Mouse (Mus musculus) MEL (cell line): ENCODE data around the gene Ntf5. TPM values are rescaled to one million over a fixed set of nuclear protein-coding genes. Genes with fewer than 3 reads are reported as not detected.
A peak's percentile ranks its signal among the peaks of the same experiment; 100 is the strongest.

Source experiments
- DNase-seq: peaks from one replicate; pipeline ENCODE4 v3.0.0; 2011; ENCODE audit warnings: low read depth, low spot score
- H3K27ac ChIP-seq: 2 replicates; pipeline ENCODE4 v1.5.1; 2012; ENCODE audit warnings: low read depth, mild to moderate bottlenecking, control low read depth, low read length, moderate library complexity; ENCODE audit not compliant: control insufficient read depth
- H3K27me3 ChIP-seq, 2 experiments: fragments of 150-350 bp in 1 of 2; sonication (generic) in 1 of 2; 2 replicates each; pipeline ENCODE4 v1.6.1; 2012; ENCODE audit warnings: low read length in 2 of 2, mild to moderate bottlenecking in 2 of 2, improper control_type of control experiment in 1 of 2, moderate library complexity in 1 of 2; ENCODE audit not compliant: insufficient read depth in 2 of 2, control insufficient read depth in 1 of 2
- H3K36me3 ChIP-seq, 2 experiments: 2 replicates each; pipeline ENCODE4 v1.6.1; 2012 to 2014; ENCODE audit warnings: low read length in 2 of 2, improper control_type of control experiment in 1 of 2, inconsistent platforms in 1 of 2, mild to moderate bottlenecking in 1 of 2; ENCODE audit not compliant: insufficient read depth in 2 of 2, control insufficient read depth in 1 of 2
- H3K4me1 ChIP-seq, 2 experiments: fragments of 150-350 bp in 1 of 2; sonication (generic) in 1 of 2; 2 replicates each; pipeline ENCODE4 v1.6.1; 2012; ENCODE audit warnings: low read length in 2 of 2, improper control_type of control experiment in 1 of 2, mild to moderate bottlenecking in 1 of 2; ENCODE audit not compliant: insufficient read depth in 2 of 2, control insufficient read depth in 1 of 2
- H3K4me3 ChIP-seq, 2 experiments: fragments of 150-350 bp in 1 of 2; sonication (generic) in 1 of 2; 2 replicates each; pipeline ENCODE4 v1.5.1; 2012; ENCODE audit warnings: low read depth in 2 of 2, low read length in 2 of 2, mild to moderate bottlenecking in 2 of 2, moderate library complexity in 2 of 2, control low read depth in 1 of 2, improper control_type of control experiment in 1 of 2; ENCODE audit not compliant: control insufficient read depth in 1 of 2, insufficient read depth in 1 of 2
- H3K79me2 ChIP-seq: 2 replicates; pipeline ENCODE4 v1.6.1; 2012; ENCODE audit warnings: mild to moderate bottlenecking, low read length, moderate library complexity; ENCODE audit not compliant: control insufficient read depth, poor library complexity, insufficient read depth
- H3K9ac ChIP-seq: 2 replicates; pipeline ENCODE4 v1.6.1; 2012; ENCODE audit warnings: low read depth, mild to moderate bottlenecking, control low read depth, low read length, moderate library complexity; ENCODE audit not compliant: control insufficient read depth, poor library complexity, severe bottlenecking
- H3K9me3 ChIP-seq: fragments of 150-350 bp; sonication (generic); replicated peaks from 2 replicates; pipeline ENCODE4 v1.6.1; 2012; ENCODE audit warnings: mild to moderate bottlenecking, low read length, improper control_type of control experiment, moderate library complexity; ENCODE audit not compliant: insufficient read depth
- BHLHE40 ChIP-seq: IDR thresholded peaks from 2 replicates; pipeline ENCODE4 v1.6.1; 2012; ENCODE audit warnings: low read depth, mild to moderate bottlenecking, inconsistent platforms, low read length, improper control_type of control experiment, borderline replicate concordance
- CHD1 ChIP-seq: IDR thresholded peaks from 2 replicates; pipeline ENCODE4 v1.6.1; 2012; ENCODE audit warnings: low read depth, mild to moderate bottlenecking, inconsistent platforms, low read length, improper control_type of control experiment
- E2F4 ChIP-seq: IDR thresholded peaks from 2 replicates; pipeline ENCODE4 v1.6.1; 2011; ENCODE audit warnings: low read depth, low read length, improper control_type of control experiment, borderline replicate concordance
- ELF1 ChIP-seq: IDR thresholded peaks from 2 replicates; pipeline ENCODE4 v1.6.1; 2014; ENCODE audit warnings: low read depth, mild to moderate bottlenecking, inconsistent platforms, low read length, improper control_type of control experiment, moderate library complexity
- EP300 ChIP-seq, 2 experiments: IDR thresholded peaks; 2 replicates each; pipeline ENCODE4 v1.6.1; 2011; ENCODE audit warnings: improper control_type of control experiment in 2 of 2, low read length in 2 of 2, low read depth in 1 of 2, mild to moderate bottlenecking in 1 of 2
- HCFC1 ChIP-seq: IDR thresholded peaks from 2 replicates; pipeline ENCODE4 v1.6.1; 2012; ENCODE audit warnings: low read depth, mild to moderate bottlenecking, inconsistent platforms, low read length, improper control_type of control experiment, moderate library complexity
- JUND ChIP-seq: IDR thresholded peaks from 2 replicates; pipeline ENCODE4 v1.6.1; 2011; ENCODE audit warnings: low read depth, mild to moderate bottlenecking, improper control_type of control experiment, low read length
- MAFK ChIP-seq: IDR thresholded peaks from 2 replicates; pipeline ENCODE4 v1.6.1; 2011; ENCODE audit warnings: low read depth, mild to moderate bottlenecking, low read length, improper control_type of control experiment, borderline replicate concordance
- MAX ChIP-seq: IDR thresholded peaks from 2 replicates; pipeline ENCODE4 v1.6.1; 2011; ENCODE audit warnings: low read length, improper control_type of control experiment
- MAZ ChIP-seq: IDR thresholded peaks from 2 replicates; pipeline ENCODE4 v1.6.1; 2012; ENCODE audit warnings: low read depth, mild to moderate bottlenecking, inconsistent platforms, low read length, improper control_type of control experiment
- MEF2A ChIP-seq: IDR thresholded peaks from 2 replicates; pipeline ENCODE4 v1.6.1; 2014; ENCODE audit warnings: low read depth, mild to moderate bottlenecking, inconsistent platforms, low read length, improper control_type of control experiment; ENCODE audit not compliant: poor library complexity, insufficient replicate concordance, severe bottlenecking; ENCODE audit errors: extremely low read depth
- MXI1 ChIP-seq: IDR thresholded peaks from 2 replicates; pipeline ENCODE4 v1.6.1; 2011; ENCODE audit warnings: mild to moderate bottlenecking, low read depth, low read length, improper control_type of control experiment
- MYB ChIP-seq: IDR thresholded peaks from 2 replicates; pipeline ENCODE4 v1.6.1; 2011; ENCODE audit warnings: mild to moderate bottlenecking, low read depth, low read length, improper control_type of control experiment
- MYC ChIP-seq: IDR thresholded peaks from 2 replicates; pipeline ENCODE4 v1.6.1; 2011; ENCODE audit warnings: low read depth, mild to moderate bottlenecking, low read length, improper control_type of control experiment, moderate library complexity
- NELFE ChIP-seq: IDR thresholded peaks from 2 replicates; pipeline ENCODE4 v1.6.1; 2011; ENCODE audit warnings: low read depth, low read length, improper control_type of control experiment
- NRF1 ChIP-seq: IDR thresholded peaks from 2 replicates; pipeline ENCODE4 v1.6.1; 2014; ENCODE audit warnings: low read depth, mild to moderate bottlenecking, inconsistent platforms, low read length, improper control_type of control experiment, moderate library complexity; ENCODE audit not compliant: poor library complexity, insufficient read depth, severe bottlenecking
- POLR2A ChIP-seq, 2 experiments: IDR thresholded peaks; 2 replicates each; pipeline ENCODE4 v1.6.1; 2011 to 2012; ENCODE audit warnings: low read length in 2 of 2, mild to moderate bottlenecking in 2 of 2, control low read depth in 1 of 2, improper control_type of control experiment in 1 of 2, low read depth in 1 of 2, moderate library complexity in 1 of 2; ENCODE audit not compliant: control insufficient read depth in 1 of 2, insufficient read depth in 1 of 2, poor library complexity in 1 of 2
- POLR2AphosphoS2 ChIP-seq: IDR thresholded peaks from 2 replicates; pipeline ENCODE4 v1.6.1; 2011; ENCODE audit warnings: low read length, improper control_type of control experiment
- RAD21 ChIP-seq: IDR thresholded peaks from 2 replicates; pipeline ENCODE4 v1.6.1; 2011; ENCODE audit warnings: mild to moderate bottlenecking, low read depth, low read length, improper control_type of control experiment
- RCOR1 ChIP-seq: IDR thresholded peaks from 2 replicates; pipeline ENCODE4 v1.6.1; 2012; ENCODE audit warnings: low read depth, mild to moderate bottlenecking, inconsistent platforms, low read length, improper control_type of control experiment
- TAL1 ChIP-seq: IDR thresholded peaks from 2 replicates; pipeline ENCODE4 v1.6.1; 2012; ENCODE audit warnings: mild to moderate bottlenecking, inconsistent platforms, low read length, moderate library complexity, mixed read lengths
- TBP ChIP-seq: IDR thresholded peaks from 2 replicates; pipeline ENCODE4 v1.8.0; 2011; ENCODE audit warnings: low read depth, low read length, improper control_type of control experiment
- UBTF ChIP-seq: IDR thresholded peaks from 2 replicates; pipeline ENCODE4 v1.6.1; 2012; ENCODE audit warnings: low read depth, mild to moderate bottlenecking, inconsistent platforms, low read length, improper control_type of control experiment, moderate library complexity, borderline replicate concordance; ENCODE audit not compliant: insufficient read depth
- ZC3H11A ChIP-seq: IDR thresholded peaks from 2 replicates; pipeline ENCODE4 v1.6.1; 2012; ENCODE audit warnings: low read depth, mild to moderate bottlenecking, inconsistent platforms, low read length, improper control_type of control experiment
- ZMIZ1 ChIP-seq: IDR thresholded peaks from 2 replicates; pipeline ENCODE4 v1.6.1; 2012; ENCODE audit warnings: low read depth, mild to moderate bottlenecking, inconsistent platforms, low read length, improper control_type of control experiment, moderate library complexity
- polyA plus RNA-seq, 2 experiments: library from polyadenylated mRNA; stranded (reverse) in 1 of 2; unstranded in 1 of 2; fragments of >175 nt in 1 of 2; fragments of >200 nt in 1 of 2; gene quantifications; 2 replicates each; pipeline versions ENCODE4 v1.2.1 to v1.2.4; 2012; ENCODE audit warnings: low replicate concordance in 2 of 2, low read depth in 1 of 2; ENCODE audit not compliant: insufficient read length in 2 of 2, insufficient read depth in 1 of 2, missing spikeins in 1 of 2
- total RNA-seq: library from RNA; depleted of rRNA; stranded (reverse); fragments of 300-350 nt; gene quantifications from 2 replicates; pipeline ENCODE4 v1.2.3, GENCODE M21; 2012

Gene Ntf5
- total and polyA plus RNA-seq, 3 experiments, result 0.54 to 1.9 TPM; not detected in 1

DNA sequence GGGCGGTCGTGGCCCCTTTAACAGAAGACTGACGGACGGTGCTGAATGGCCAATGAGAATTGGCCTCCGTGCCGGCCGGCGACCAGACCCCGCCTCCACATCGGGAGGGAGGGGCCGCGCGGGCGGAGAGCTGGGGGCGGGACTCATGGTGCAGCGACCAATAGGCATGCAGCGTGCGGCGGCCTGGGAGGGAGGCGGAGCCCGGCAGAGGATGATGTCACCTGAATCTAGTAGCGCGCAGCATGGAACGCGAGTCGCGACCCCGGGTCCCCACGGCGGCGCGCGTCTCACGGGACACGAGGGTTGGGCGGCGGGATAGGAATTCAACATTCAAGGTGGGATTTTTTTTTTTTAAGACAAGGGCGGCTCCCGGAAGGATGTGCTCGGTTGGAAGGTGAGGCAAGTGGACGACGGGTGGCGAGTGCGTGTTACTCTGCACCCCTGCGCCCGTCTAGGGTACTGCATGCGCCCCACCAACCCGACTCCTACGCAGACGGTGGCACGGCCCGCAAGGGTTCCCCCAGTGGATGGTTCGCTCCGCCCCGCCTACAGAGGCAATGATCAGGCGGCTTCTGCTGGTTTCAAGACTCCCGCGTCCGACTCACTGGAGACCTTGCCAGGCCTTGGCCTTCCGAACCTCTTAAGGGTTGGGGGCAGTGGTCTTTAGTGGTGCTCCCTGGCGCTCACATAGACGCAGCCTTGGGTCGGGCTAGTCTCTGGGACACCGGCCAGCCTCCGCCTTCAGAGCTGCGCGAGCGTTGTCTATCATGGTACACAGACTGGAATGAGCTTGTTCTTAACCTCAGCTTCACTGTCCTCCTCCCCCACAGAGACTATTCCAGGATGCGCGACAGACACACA is 46.2 kb upstream of the Ntf5 start (continued):
- 0 out of 2 replicates have a peak, but pooled peaks have one; percentile 28 for TF ChIP-seq ELF1
- TF ChIP-seq ZC3H11A, result no peak
- TF ChIP-seq MAX, result 0 out of 2 replicates have a peak, but pooled peaks have one; percentile 45
- TF ChIP-seq NRF1, result peak; percentile 36; the same call in 1 of the 2 replicates

DNA sequence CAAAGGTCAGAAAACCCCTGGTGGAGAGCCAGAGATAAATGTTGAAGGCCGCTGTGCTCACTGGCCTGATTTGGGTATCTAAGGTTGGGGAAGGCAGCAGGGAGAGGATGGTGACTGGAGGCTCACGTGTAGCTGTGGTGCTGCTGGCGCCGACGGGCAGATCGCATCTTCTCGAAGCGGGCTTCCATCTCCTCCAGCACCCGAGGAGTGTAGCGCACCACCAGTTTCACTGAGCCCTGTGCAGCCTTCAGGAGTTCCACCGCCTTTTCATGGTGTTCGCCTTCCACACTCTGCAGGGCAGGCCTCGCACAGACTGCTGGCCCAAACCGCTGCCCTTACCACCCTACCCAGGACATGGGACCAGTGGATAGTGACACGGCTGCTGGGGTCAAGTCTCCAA is 45.3 kb upstream of the Ntf5 start:
- no peak for TF ChIP-seq RAD21
- TF ChIP-seq HCFC1, result no peak
- no peak for TF ChIP-seq TBP
- no peak for TF ChIP-seq BHLHE40
- TF ChIP-seq ZMIZ1, result no peak
- no peak for TF ChIP-seq MEF2A
- TF ChIP-seq POLR2AphosphoS2, result no peak
- no peak for TF ChIP-seq MYB
- no peak for DNase-seq
- H3K27me3 ChIP-seq, result no peaks in the 10 kb centered on the region
- H3K9me3 ChIP-seq, result no peaks in the 10 kb centered on the region
- H3K36me3 ChIP-seq, result peaks cover 0 to 2% of the 10 kb centered on the region in 2 experiments; a peak in 2 of 4 replicates
- no peaks in the 10 kb centered on the region; the same call in 1 of the 2 replicates for H3K79me2 ChIP-seq
- no peak overlapping the region; a peak in 2 of 4 replicates for H3K4me3 ChIP-seq
- H3K27ac ChIP-seq, result no peak overlapping the region
- H3K4me1 ChIP-seq, result peaks cover 0 to 22% of the 10 kb centered on the region in 2 experiments; a peak in 2 of 4 replicates
- H3K9ac ChIP-seq, result peak overlapping the region; percentile 82

DNA sequence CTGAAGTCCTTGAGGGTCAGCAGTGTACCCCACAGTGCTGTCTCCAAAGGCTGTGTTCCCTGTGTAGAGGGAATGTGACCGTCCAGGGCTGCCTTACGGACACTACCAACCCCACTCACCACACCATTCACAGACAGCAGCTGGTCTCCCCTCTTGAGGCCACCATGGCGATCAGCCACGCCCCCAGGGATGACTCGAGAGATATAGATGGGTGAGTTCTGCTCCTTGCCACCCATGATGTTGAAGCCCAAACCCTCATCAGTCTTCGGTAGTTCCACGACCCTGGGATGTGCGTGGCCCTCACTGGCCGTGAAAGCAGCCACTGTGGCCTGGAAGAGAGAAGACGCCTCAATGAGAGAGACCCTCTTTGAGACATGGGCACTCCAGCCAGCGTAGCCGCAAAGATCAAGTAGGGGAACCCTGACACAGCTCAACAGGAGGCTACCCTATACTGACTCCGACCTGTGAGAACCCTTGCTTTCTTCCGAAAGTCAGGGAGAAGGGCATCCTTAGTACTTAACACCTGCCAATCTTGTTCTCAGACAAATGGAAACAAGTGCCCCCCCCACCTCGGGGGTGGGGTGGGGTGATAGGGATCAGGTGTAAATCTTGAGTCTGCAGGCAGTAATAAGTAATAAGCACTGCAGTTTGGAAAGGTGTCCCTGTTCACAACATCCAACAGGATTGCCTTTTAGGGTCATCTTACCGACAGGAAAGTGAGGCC is 44.3 kb upstream of the Ntf5 start:
- H3K36me3 ChIP-seq, result peaks cover 5 to 7% of the 10 kb centered on the region in 2 experiments
- H3K4me1 ChIP-seq, result peaks cover 0 to 22% of the 10 kb centered on the region in 2 experiments; a peak in 2 of 4 replicates
- TF ChIP-seq TAL1 (no peak), MAX (no peak), MYB (no peak), ZC3H11A (no peak), POLR2A (IDR thresholded peaks at IDR 0.05; ENCODE audit: control insufficient read depth in 1 of 2, insufficient read depth in 1 of 2, low read depth in 1 of 2, low read length in 2 of 2, poor library complexity in 1 of 2) (no peak), EP300 (IDR thresholded peaks at IDR 0.05; ENCODE audit: low read depth in 1 of 2, low read length in 2 of 2) (no peak), CHD1 (no peak), MYC (no peak), E2F4 (no peak), RAD21 (no peak), JUND (no peak), NELFE (no peak), MAFK (no peak), HCFC1 (no peak), MXI1 (no peak), MAZ (no peak), MEF2A (no peak), RCOR1 (no peak), UBTF (no peak)
- TF ChIP-seq, all 39 proteins: peak for 0
- DNase-seq, result no peak
- Histone ChIP-seq H3K79me2 (no peaks in the 10 kb centered on the region; the same call in 1 of the 2 replicates), H3K9ac (no peak overlapping the region), H3K4me3 (no peak overlapping the region), H3K27ac (no peak overlapping the region), H3K27me3 (no peaks in the 10 kb centered on the region), H3K9me3 (no peaks in the 10 kb centered on the region)
